Mouse (Mus musculus) lung, embryonic 15.5 days (tissue): ENCODE results near the gene Ypel2. TPM values are rescaled to one million over a fixed set of nuclear protein-coding genes. Genes with fewer than 3 reads are reported as not detected.

ENCODE experiments used
- ATAC-seq: fragments of 200-750 bp; cut with Nextera tagmentation; 2 replicates; pipeline ENCODE4 v1.8.0; 2017; ENCODE audit warnings: moderate number of reproducible peaks, borderline replicate concordance; ENCODE audit not compliant: low FRiP score, low TSS enrichment; ENCODE audit errors: extremely low read depth
- H3K27ac ChIP-seq: fragments of 300-500 bp; sonication (generic); 2 replicates; pipeline ENCODE4 v1.5.1; 2015; ENCODE audit warnings: moderate library complexity, mild to moderate bottlenecking, inconsistent platforms
- H3K27me3 ChIP-seq: fragments of 300-500 bp; sonication (generic); 2 replicates; pipeline ENCODE4 v1.6.1; 2015; ENCODE audit warnings: inconsistent platforms
- H3K36me3 ChIP-seq: fragments of 300-500 bp; sonication (generic); 2 replicates; pipeline ENCODE4 v1.6.1; 2015; ENCODE audit warnings: inconsistent platforms
- H3K4me1 ChIP-seq: fragments of 300-500 bp; sonication (generic); 2 replicates; pipeline ENCODE4 v1.6.1; 2015; ENCODE audit warnings: inconsistent platforms
- H3K4me2 ChIP-seq: fragments of 300-500 bp; sonication (generic); 2 replicates; pipeline ENCODE4 v1.6.1; 2015; ENCODE audit warnings: inconsistent platforms, mild to moderate bottlenecking, moderate library complexity
- H3K4me3 ChIP-seq: fragments of 300-500 bp; sonication (generic); 2 replicates; pipeline ENCODE4 v1.5.1; 2015; ENCODE audit warnings: mild to moderate bottlenecking, inconsistent platforms
- H3K9ac ChIP-seq: fragments of 300-500 bp; sonication (generic); 2 replicates; pipeline ENCODE4 v1.6.1; 2015; ENCODE audit warnings: inconsistent platforms
- H3K9me3 ChIP-seq: fragments of 300-500 bp; sonication (generic); 2 replicates; pipeline ENCODE4 v1.6.1; 2016; ENCODE audit warnings: inconsistent platforms
- WGBS: fragments of 180-500 bp; shearing (Covaris S2); methylation state at CpG from one replicate; pipeline ENCODE4 v1.1.7; 2015; 5-methylcytosine and 5-hydroxymethylcytosine counted together
- polyA plus RNA-seq: library from polyadenylated mRNA; unstranded; fragments of >200 nt; fragmentation: Nextera tagmentation; extraction: Ambion mirVana; gene quantifications from 2 replicates; pipeline ENCODE4 v1.2.1, GENCODE M21; 2015

Gene Ypel2
- polyA plus RNA-seq, 1 experiment from 2014 or later, result 9.4 TPM

DNA sequence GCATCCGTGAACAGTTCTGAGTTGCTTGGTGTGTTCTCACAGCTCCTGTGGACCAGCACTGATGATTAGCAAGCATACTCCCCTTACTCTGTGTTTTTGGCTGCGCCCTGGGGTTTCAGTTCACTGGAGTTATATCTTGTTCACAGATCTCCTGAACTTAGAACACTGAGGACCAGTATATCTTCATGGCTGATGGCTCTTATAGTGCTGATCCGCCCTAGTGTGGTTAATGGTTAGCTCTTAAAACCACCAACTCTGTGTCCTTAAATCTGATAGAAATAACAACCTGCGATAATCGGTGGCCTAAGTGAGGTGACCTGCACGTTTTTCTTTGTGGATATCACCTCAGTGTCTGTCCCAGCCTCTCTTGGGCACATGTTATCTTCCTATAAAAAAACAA, 84.5 kb downstream of the Ypel2 start:
- Histone ChIP-seq H3K27me3 (no peaks in the 10 kb centered on the region), H3K4me1 (no peaks in the 10 kb centered on the region; the same call in 1 of the 2 replicates), H3K4me3 (no peak overlapping the region), H3K36me3 (no peaks in the 10 kb centered on the region), H3K27ac (no peak overlapping the region), H3K9me3 (no peaks in the 10 kb centered on the region), H3K4me2 (no peak overlapping the region), H3K9ac (no peak overlapping the region)
- no peak for ATAC-seq
- WGBS, result 59% methylated on average over 6 of the region's 6 CpGs

DNA sequence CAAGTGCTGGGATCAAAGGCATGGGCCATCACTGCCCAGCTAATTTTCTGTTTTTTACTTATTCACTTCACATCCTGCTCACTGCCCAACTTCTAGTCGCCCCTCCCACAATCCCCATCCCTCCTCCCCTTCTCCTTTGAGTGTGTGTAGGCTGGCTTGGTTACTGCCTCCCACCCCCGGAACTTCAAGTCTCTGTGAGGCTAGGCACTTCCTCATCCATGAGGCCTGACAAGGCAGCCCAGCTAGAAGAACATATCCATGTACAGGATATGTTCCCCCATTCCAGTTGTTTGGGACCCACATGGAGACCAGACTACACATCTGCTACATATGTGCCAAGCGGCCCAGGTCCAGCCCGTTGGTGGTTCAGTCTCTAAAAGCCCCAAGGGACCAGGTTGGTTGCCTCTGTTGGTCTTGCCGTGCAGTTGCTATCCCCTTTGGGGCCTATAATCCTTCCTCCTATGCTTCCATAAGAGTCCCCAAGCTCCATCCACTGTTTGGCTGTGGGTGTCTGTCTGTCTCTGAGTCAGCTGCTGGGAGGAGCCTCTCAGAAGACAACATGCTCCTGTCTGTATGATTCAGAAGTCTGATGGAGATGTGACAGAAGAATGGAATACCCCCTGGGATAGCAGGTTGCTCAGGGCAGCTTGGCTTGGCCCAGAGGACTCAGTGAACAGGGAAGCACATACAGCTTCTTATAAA, 85.5 kb downstream of the Ypel2 start:
- Histone ChIP-seq H3K4me1 (no peaks in the 10 kb centered on the region; the same call in 1 of the 2 replicates), H3K9ac (no peak overlapping the region), H3K4me2 (no peak overlapping the region), H3K9me3 (no peaks in the 10 kb centered on the region), H3K4me3 (no peak overlapping the region), H3K27ac (no peak overlapping the region), H3K27me3 (no peaks in the 10 kb centered on the region), H3K36me3 (no peaks in the 10 kb centered on the region)
- 66% methylated on average over 5 of the region's 5 CpGs for WGBS
- ATAC-seq, result no peak

DNA sequence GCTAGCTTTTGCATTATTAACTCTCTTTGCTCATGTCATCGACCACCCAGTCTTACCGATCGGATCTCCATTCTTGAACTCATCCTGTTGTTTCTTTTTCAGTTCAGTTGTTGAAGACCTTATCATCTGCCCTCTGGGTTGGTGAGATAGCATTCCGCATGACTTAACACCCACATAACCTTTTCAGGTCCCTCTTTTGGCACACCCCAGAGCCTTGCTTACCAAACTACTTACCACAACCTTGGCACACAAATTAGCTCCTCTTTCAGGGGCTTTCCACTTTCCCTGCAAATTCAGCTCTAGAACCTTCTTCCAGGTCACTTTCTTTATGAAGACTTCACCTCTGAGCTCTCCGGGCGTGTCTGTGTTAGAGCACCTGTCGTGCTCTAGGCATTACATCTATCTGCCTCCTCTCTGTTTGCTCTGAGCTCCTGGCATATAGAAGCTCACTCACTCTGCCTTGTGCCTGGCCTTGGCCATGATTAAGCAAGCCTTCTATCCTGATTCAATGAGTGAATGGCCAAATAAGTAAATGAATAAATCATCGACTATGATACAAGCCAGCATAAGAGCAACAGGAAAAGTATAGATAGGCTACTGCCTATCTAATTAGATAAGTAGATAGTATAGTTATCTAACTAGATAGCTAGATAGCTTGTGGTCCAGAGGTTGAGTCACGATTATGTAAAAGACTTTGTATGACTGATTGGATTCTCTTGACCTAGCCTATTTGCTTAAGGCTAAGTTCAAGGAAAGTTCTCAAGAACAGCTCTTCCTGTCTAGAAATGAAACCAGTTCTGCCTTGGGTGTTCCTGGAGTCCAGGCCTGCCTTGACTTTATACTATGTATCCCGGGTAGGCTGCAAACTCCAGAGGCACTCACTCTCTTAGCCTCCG, 86.5 kb downstream of the Ypel2 start:
- H3K9ac ChIP-seq, result no peak overlapping the region
- H3K4me3 ChIP-seq, result no peak overlapping the region
- H3K4me2 ChIP-seq, result no peak overlapping the region
- no peaks in the 10 kb centered on the region for H3K36me3 ChIP-seq
- no peak for ATAC-seq
- H3K27ac ChIP-seq, result no peak overlapping the region
- no peaks in the 10 kb centered on the region for H3K4me1 ChIP-seq
- 83% methylated on average over 11 of the region's 11 CpGs for WGBS
- no peaks in the 10 kb centered on the region for H3K27me3 ChIP-seq
- H3K9me3 ChIP-seq, result no peaks in the 10 kb centered on the region

DNA sequence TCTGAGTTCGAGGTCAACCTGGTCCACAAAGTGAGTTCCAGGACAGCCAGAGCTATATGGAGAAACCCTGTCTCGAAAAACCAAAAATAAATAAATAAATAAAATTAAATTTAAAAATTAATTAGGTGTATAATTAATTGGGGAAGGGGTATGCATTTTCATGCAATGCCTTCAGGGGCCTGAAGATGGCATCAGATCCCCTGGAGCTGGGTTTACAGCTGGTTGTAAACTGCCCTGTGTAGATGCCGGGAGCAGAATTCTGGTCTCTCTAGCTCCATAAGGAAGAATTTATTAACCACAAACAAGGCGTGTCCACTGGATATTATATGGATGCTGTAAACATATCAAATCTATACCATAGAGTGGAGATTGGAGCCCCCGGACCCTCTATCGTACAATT, 87.2 kb downstream of the Ypel2 start:
- no peak for ATAC-seq
- H3K4me2 ChIP-seq, result no peak overlapping the region
- WGBS, result 87% methylated on average over 6 of the region's 6 CpGs
- H3K27ac ChIP-seq, result no peak overlapping the region
- H3K4me1 ChIP-seq, result no peaks in the 10 kb centered on the region
- H3K36me3 ChIP-seq, result no peaks in the 10 kb centered on the region
- H3K27me3 ChIP-seq, result no peaks in the 10 kb centered on the region
- no peak overlapping the region for H3K9ac ChIP-seq
- no peak overlapping the region for H3K4me3 ChIP-seq
- H3K9me3 ChIP-seq, result no peaks in the 10 kb centered on the region

DNA sequence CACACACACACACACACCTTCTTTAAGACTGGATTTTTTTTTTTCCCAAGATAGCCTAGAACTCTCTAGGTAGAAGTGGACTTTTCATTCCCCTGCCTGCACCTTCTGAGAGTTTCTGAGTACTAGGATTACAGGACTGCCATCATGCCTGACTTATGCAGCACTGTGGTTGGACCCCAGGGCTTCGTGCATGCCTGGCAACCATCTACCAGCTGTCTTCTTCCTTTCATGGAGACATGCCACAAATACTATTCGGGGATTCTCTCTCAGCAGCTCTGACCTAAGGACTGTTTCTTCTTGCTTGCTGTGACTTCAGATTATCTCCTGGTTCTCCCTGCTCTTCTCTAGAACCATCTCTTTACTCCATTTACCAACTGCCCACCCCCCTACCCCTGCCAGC, 88.2 kb downstream of the Ypel2 start:
- no peaks in the 10 kb centered on the region for H3K36me3 ChIP-seq
- H3K4me1 ChIP-seq, result no peaks in the 10 kb centered on the region
- H3K4me2 ChIP-seq, result no peak overlapping the region
- ATAC-seq, result no peak
- H3K4me3 ChIP-seq, result no peak overlapping the region
- H3K27me3 ChIP-seq, result no peaks in the 10 kb centered on the region
- no peak overlapping the region for H3K27ac ChIP-seq
- 86% methylated on average over 2 of the region's 2 CpGs for WGBS
- H3K9ac ChIP-seq, result no peak overlapping the region
- H3K9me3 ChIP-seq, result no peaks in the 10 kb centered on the region

DNA sequence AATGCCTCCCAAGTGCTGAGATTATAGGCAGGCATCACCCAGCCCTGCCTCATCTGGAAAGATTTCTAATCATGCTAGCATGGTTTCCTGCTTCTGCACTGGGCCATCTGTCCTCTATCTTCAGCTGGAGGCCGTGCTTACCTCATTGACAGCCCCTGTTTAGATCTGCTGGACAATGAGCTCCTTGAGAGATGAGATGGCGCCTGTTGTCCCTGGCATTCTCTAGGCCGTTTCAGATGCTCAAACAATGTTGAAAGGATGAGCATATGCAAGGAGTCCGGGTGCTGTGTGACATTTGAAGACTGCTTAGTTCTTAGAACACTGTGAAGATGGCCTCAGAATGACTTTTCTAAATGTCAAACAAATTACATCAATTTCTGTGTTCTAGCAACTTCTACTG, 88.8 kb downstream of the Ypel2 start:
- 62% methylated on average over 4 of the region's 4 CpGs for WGBS
- H3K9ac ChIP-seq, result no peak overlapping the region
- H3K4me1 ChIP-seq, result no peaks in the 10 kb centered on the region
- H3K9me3 ChIP-seq, result no peaks in the 10 kb centered on the region
- no peak for ATAC-seq
- H3K27ac ChIP-seq, result no peak overlapping the region
- H3K4me2 ChIP-seq, result no peak overlapping the region
- H3K36me3 ChIP-seq, result no peaks in the 10 kb centered on the region
- H3K4me3 ChIP-seq, result no peak overlapping the region
- no peaks in the 10 kb centered on the region for H3K27me3 ChIP-seq

DNA sequence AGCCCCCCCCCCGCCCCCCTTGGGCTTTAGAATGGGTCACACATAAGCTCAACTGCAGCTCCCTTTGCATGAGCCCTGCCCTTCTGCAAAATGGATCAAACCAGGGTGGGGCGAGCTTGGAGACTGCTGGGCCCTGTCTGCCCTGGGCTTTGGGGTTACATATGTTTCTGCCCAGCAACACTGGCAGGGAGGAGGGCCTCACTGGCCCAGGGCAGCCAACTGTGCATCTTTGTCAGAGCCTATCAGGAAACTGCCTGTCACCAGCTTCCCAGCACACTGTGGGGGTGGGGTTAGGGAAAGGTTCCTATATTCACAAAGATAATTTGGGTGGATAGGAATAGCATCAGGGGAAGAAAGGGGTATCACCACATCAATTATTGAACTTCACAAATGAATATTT, 95.1 kb downstream of the Ypel2 start:
- Histone ChIP-seq H3K4me3 (no peak overlapping the region), H3K9ac (no peak overlapping the region), H3K4me2 (no peak overlapping the region), H3K9me3 (no peaks in the 10 kb centered on the region), H3K27ac (no peak overlapping the region), H3K27me3 (no peaks in the 10 kb centered on the region), H3K4me1 (peaks cover 26% of the 10 kb centered on the region), H3K36me3 (no peaks in the 10 kb centered on the region)
- 13% methylated on average over 2 of the region's 2 CpGs for WGBS
- peak; percentile 67; the same call in 1 of the 2 replicates for ATAC-seq

DNA sequence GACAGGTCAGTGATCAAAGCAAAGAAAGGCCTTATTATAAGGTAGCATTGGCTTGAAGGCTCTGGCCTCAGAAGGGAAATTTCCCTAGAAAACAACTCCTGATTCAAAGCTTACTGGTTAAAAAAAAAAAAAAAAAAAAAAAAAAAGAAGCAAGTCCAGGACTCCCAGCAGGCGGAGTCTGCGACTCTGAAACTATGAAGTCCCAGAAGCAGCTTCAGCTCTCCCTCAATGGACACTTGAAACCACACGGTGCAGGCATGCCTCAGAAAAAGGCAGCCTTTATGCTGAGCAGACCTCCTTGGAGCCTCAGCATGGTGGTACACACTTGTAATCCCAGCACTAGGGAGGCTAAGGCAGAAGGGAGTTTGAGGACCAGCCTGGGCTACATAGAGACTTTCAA, 97.9 kb downstream of the Ypel2 start:
- ATAC-seq, result no peak; the same call in 1 of the 2 replicates
- no peak overlapping the region for H3K27ac ChIP-seq
- no peaks in the 10 kb centered on the region for H3K9me3 ChIP-seq
- H3K27me3 ChIP-seq, result no peaks in the 10 kb centered on the region
- no peaks in the 10 kb centered on the region for H3K36me3 ChIP-seq
- WGBS, result 53% methylated on average over 3 of the region's 3 CpGs
- H3K4me1 ChIP-seq, result peaks cover 26% of the 10 kb centered on the region
- H3K4me2 ChIP-seq, result no peak overlapping the region
- H3K4me3 ChIP-seq, result no peak overlapping the region
- no peak overlapping the region for H3K9ac ChIP-seq

DNA sequence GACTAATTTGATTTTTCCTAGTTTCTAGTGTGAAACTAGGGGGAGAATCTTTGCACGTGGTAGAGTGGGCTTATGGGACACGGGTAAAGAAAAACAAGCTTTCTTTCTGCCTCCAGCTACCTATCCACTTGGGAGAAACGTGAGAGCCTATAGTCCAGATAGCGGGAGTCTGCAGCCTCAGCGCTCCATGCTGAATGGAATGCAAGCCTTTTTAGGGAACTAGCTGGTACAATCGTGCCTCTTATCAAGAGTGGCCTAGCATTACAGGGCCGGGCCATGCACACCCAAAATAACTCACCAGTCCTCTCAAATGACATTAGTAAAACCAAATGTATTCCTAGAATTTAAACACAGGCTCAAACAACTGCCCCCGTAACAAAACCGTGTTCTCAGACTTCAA, 98.4 kb downstream of the Ypel2 start:
- Histone ChIP-seq H3K4me1 (peaks cover 26% of the 10 kb centered on the region), H3K9ac (no peak overlapping the region), H3K27me3 (no peaks in the 10 kb centered on the region), H3K27ac (peak overlapping the region; percentile 30; the same call in 1 of the 2 replicates), H3K36me3 (no peaks in the 10 kb centered on the region), H3K4me2 (no peak overlapping the region), H3K9me3 (no peaks in the 10 kb centered on the region), H3K4me3 (no peak overlapping the region)
- no peak for ATAC-seq
- WGBS, result 43% methylated on average over 9 of the region's 9 CpGs

DNA sequence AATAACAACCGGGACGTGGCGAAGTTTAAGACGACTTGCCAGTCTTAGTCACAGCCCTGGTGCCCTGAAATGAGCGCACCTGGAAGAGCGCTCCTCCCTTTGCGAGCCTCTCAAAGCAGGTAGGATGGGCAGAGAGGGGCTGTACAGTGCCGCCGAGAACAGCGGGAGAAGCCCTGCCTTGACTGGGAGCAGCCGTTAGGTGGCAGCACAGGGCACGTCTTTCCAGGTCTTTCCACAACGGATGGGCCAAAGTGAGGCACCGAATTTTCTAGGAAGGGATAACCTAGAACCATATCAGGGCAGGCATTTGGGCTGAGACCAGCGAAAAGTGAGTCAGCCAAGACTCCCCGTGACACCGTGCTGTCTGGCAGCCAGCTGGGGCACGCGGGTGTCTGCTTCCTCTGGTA, 99.3 kb downstream of the Ypel2 start:
- H3K27me3 ChIP-seq, result no peaks in the 10 kb centered on the region
- WGBS, result 5% methylated on average over 19 of the region's 19 CpGs
- H3K27ac ChIP-seq, result peak overlapping the region; percentile 7; the same call in 1 of the 2 replicates
- no peaks in the 10 kb centered on the region for H3K36me3 ChIP-seq
- peak overlapping the region; percentile 21; the same call in 1 of the 2 replicates for H3K9ac ChIP-seq
- ATAC-seq, result peak; percentile 55
- peaks cover 26% of the 10 kb centered on the region for H3K4me1 ChIP-seq
- H3K4me3 ChIP-seq, result peak overlapping the region; percentile 32
- no peaks in the 10 kb centered on the region for H3K9me3 ChIP-seq
- peak overlapping the region; percentile 61 for H3K4me2 ChIP-seq

DNA sequence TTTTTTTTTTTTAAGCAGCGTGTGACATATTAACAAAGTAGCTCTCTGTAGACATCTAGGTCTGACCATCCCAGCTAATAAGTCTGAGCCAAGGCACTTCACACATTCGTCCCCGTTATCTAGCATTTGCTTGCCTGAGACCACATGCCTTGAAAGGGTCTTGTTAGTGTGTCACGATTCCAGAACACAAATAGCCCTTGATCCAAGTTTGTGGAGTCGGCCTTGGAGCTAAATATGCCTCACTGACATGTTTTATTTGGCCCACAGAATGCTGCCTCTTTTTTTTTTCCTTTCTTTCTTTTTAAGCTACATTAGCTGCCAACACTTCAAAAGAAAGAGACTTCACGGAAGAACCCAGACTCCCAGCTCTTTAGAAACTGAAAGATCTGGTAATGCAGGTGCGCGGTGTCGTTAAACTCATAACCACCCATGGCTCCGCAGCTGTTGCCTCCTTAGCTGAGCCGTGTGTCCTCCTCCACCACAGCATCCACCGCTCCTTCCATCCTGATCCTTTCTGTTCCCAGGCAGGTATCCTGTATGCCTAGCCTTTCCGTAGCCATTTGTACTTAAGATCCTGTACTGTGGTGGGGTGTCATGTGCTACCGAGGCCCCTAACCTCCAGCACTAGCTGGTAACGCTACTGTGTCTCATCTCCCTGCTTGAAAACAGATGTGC, 100.4 kb downstream of the Ypel2 start:
- no peak overlapping the region for H3K4me3 ChIP-seq
- 74% methylated on average over 15 of the region's 15 CpGs for WGBS
- H3K4me2 ChIP-seq, result no peak overlapping the region
- no peaks in the 10 kb centered on the region for H3K36me3 ChIP-seq
- peaks cover 22% of the 10 kb centered on the region for H3K4me1 ChIP-seq
- H3K9me3 ChIP-seq, result no peaks in the 10 kb centered on the region
- no peak for ATAC-seq
- no peak overlapping the region for H3K9ac ChIP-seq
- no peaks in the 10 kb centered on the region for H3K27me3 ChIP-seq
- no peak overlapping the region for H3K27ac ChIP-seq
